Mouse (Mus musculus) heart, embryonic 15.5 days (tissue): ENCODE results near the gene Plekhh1. TPM values are rescaled to one million over a fixed set of nuclear protein-coding genes. Genes with fewer than 3 reads are reported as not detected.
"Not testable (repeated sequence)": the region's sequence is repeated elsewhere in the genome, so short reads cannot be mapped to it uniquely, and the experiment has no call there.

Experiments
- ATAC-seq: fragments of 200-750 bp; cut with Nextera tagmentation; replicated peaks from 2 replicates; pipeline ENCODE4 v1.8.0; 2017; ENCODE audit warnings: low read depth, moderate TSS enrichment; ENCODE audit not compliant: insufficient number of reproducible peaks, insufficient read depth, low FRiP score
- H3K27ac ChIP-seq: fragments of 300-500 bp; sonication (generic); 2 replicates; pipeline ENCODE4 v1.5.1; 2015; ENCODE audit warnings: mild to moderate bottlenecking, inconsistent platforms
- H3K27me3 ChIP-seq: fragments of 300-500 bp; sonication (generic); 2 replicates; pipeline ENCODE4 v1.6.1; 2015; ENCODE audit warnings: inconsistent platforms
- H3K36me3 ChIP-seq: fragments of 300-500 bp; sonication (generic); 2 replicates; pipeline ENCODE4 v1.6.1; 2015; ENCODE audit warnings: mild to moderate bottlenecking, inconsistent platforms
- H3K4me1 ChIP-seq: fragments of 300-500 bp; sonication (generic); replicated peaks from 2 replicates; pipeline ENCODE4 v1.6.1; 2015; ENCODE audit warnings: inconsistent platforms
- H3K4me2 ChIP-seq: fragments of 300-500 bp; sonication (generic); 2 replicates; pipeline ENCODE4 v1.6.1; 2015; ENCODE audit warnings: inconsistent platforms, mild to moderate bottlenecking, moderate library complexity
- H3K4me3 ChIP-seq: fragments of 300-500 bp; sonication (generic); 2 replicates; pipeline ENCODE4 v1.5.1; 2015; ENCODE audit warnings: mild to moderate bottlenecking, inconsistent platforms
- H3K9ac ChIP-seq: fragments of 300-500 bp; sonication (generic); 2 replicates; pipeline ENCODE4 v1.6.1; 2015; ENCODE audit warnings: mild to moderate bottlenecking, inconsistent platforms
- H3K9me3 ChIP-seq: fragments of 300-500 bp; sonication (generic); replicated peaks from 2 replicates; pipeline ENCODE4 v1.6.1; 2016; ENCODE audit warnings: inconsistent platforms
- WGBS: fragments of 180-500 bp; shearing (Covaris S2); methylation state at CpG from one replicate; pipeline ENCODE4 v1.1.7; 2015; ENCODE audit warnings: mixed read lengths; 5-methylcytosine and 5-hydroxymethylcytosine counted together
- polyA plus RNA-seq: library from polyadenylated mRNA; unstranded; fragments of >200 nt; fragmentation: Nextera tagmentation; extraction: Ambion mirVana; gene quantifications from 2 replicates; pipeline ENCODE4 v1.2.1, GENCODE M21; 2015

Gene Plekhh1
- polyA plus RNA-seq, 1 experiment from 2014 or later: 1.9 TPM

- no peak overlapping the region for H3K4me3 ChIP-seq
- H3K4me2 ChIP-seq: no peak overlapping the region
- H3K27ac ChIP-seq: no peak overlapping the region
- 67% methylated on average over 3 of the region's 3 CpGs for WGBS
- H3K9me3 ChIP-seq: no peaks in the 10 kb centered on the region
- peaks cover 10% of the 10 kb centered on the region for H3K4me1 ChIP-seq
- peaks cover 14% of the 10 kb centered on the region for H3K27me3 ChIP-seq
- no peak for ATAC-seq
- no peak overlapping the region for H3K9ac ChIP-seq
- H3K36me3 ChIP-seq: no peaks in the 10 kb centered on the region
Observed at GRCm38 (mm10) chr12:79002978-79003377, 26.0 kb upstream of the Plekhh1 start.

- no peak for ATAC-seq
- H3K27me3 ChIP-seq: peaks cover 14% of the 10 kb centered on the region
- 82% methylated on average over 5 of the region's 5 CpGs for WGBS
Observed at GRCm38 (mm10) chr12:79005456-79005855, 23.5 kb upstream of the Plekhh1 start.

GRCm38 (mm10) chr12:79006076-79006475, 22.9 kb upstream of the Plekhh1 start:
- no peaks in the 10 kb centered on the region for H3K36me3 ChIP-seq
- H3K9ac ChIP-seq: peak overlapping the region; percentile 78
- H3K27me3 ChIP-seq: peaks cover 14% of the 10 kb centered on the region
- WGBS: 36% methylated on average over 9 of the region's 9 CpGs
- H3K4me3 ChIP-seq: peak overlapping the region; percentile 99
- H3K4me1 ChIP-seq: peaks cover 14% of the 10 kb centered on the region
- H3K4me2 ChIP-seq: peak overlapping the region; percentile 94
- no peaks in the 10 kb centered on the region for H3K9me3 ChIP-seq
- no peak for ATAC-seq
- H3K27ac ChIP-seq: no peak overlapping the region

More at GRCm38 (mm10) chr12:79005456-79005855, 23.5 kb upstream of the Plekhh1 start:
- H3K27ac ChIP-seq: no peak overlapping the region
- no peak overlapping the region for H3K4me2 ChIP-seq
- no peaks in the 10 kb centered on the region for H3K9me3 ChIP-seq
- peaks cover 10% of the 10 kb centered on the region for H3K4me1 ChIP-seq
- H3K36me3 ChIP-seq: no peaks in the 10 kb centered on the region
- no peak overlapping the region for H3K4me3 ChIP-seq
- no peak overlapping the region for H3K9ac ChIP-seq

- ATAC-seq: peak; percentile 70
- Histone ChIP-seq H3K4me3 (peak overlapping the region; percentile 99), H3K9me3 (no peaks in the 10 kb centered on the region), H3K4me2 (peak overlapping the region; percentile 94), H3K9ac (peak overlapping the region; percentile 78), H3K4me1 (peaks cover 15% of the 10 kb centered on the region), H3K36me3 (no peaks in the 10 kb centered on the region), H3K27me3 (peaks cover 14% of the 10 kb centered on the region), H3K27ac (no peak overlapping the region)
- under 1% methylated on average over 50 of the region's 53 CpGs for WGBS
Observed at GRCm38 (mm10) chr12:79006478-79007125, 22.4 kb upstream of the Plekhh1 start.

GRCm38 (mm10) chr12:79007126-79007753, 21.7 kb upstream of the Plekhh1 start, which contains the start of gene Tmem229b:
TSS of gene Tmem229b (minus strand) at chr12:79007627.
- ATAC-seq: peak; percentile 76
- Histone ChIP-seq H3K36me3 (no peaks in the 10 kb centered on the region), H3K9me3 (no peaks in the 10 kb centered on the region), H3K4me3 (peak within 1 kb of the TSS; percentile 99), H3K4me1 (peaks cover 15% of the 10 kb centered on the region), H3K27me3 (peaks cover 14% of the 10 kb centered on the region), H3K9ac (peak within 1 kb of the TSS; percentile 78), H3K4me2 (peak within 1 kb of the TSS; percentile 94), H3K27ac (no peak within 1 kb of the TSS)
- WGBS: 4% methylated on average over 38 of the region's 49 CpGs

GRCm38 (mm10) chr12:79010569-79010968, 18.4 kb upstream of the Plekhh1 start:
- Histone ChIP-seq H3K27ac (no peak overlapping the region), H3K4me3 (no peak overlapping the region), H3K4me2 (no peak overlapping the region), H3K36me3 (no peaks in the 10 kb centered on the region), H3K27me3 (peaks cover 5% of the 10 kb centered on the region), H3K9me3 (no peaks in the 10 kb centered on the region), H3K4me1 (peaks cover 15% of the 10 kb centered on the region), H3K9ac (no peak overlapping the region)
- ATAC-seq: no peak
- 39% methylated on average over 3 of the region's 3 CpGs for WGBS

- Histone ChIP-seq H3K9ac (no peak overlapping the region), H3K4me3 (no peak overlapping the region), H3K4me1 (peaks cover 2% of the 10 kb centered on the region; the same call in 1 of the 2 replicates), H3K4me2 (no peak overlapping the region), H3K27ac (no peak overlapping the region), H3K9me3 (no peaks in the 10 kb centered on the region), H3K27me3 (no peaks in the 10 kb centered on the region), H3K36me3 (no peaks in the 10 kb centered on the region)
- WGBS: 44% methylated on average over 5 of the region's 5 CpGs
- ATAC-seq: no peak
Observed at GRCm38 (mm10) chr12:79016109-79016508, 12.9 kb upstream of the Plekhh1 start.

GRCm38 (mm10) chr12:79017994-79018399, 11.0 kb upstream of the Plekhh1 start:
- Histone ChIP-seq H3K9ac (no peak overlapping the region), H3K27ac (no peak overlapping the region), H3K27me3 (no peaks in the 10 kb centered on the region), H3K9me3 (no peaks in the 10 kb centered on the region), H3K4me3 (no peak overlapping the region), H3K36me3 (no peaks in the 10 kb centered on the region), H3K4me1 (no peaks in the 10 kb centered on the region), H3K4me2 (no peak overlapping the region)
- no peak for ATAC-seq
- WGBS: 55% methylated on average over 4 of the region's 4 CpGs

- Histone ChIP-seq H3K4me3 (no peak overlapping the region), H3K36me3 (no peaks in the 10 kb centered on the region), H3K4me1 (no peaks in the 10 kb centered on the region), H3K9me3 (no peaks in the 10 kb centered on the region), H3K4me2 (no peak overlapping the region), H3K9ac (no peak overlapping the region), H3K27me3 (peaks cover 16% of the 10 kb centered on the region; the same call in 1 of the 2 replicates), H3K27ac (no peak overlapping the region)
- ATAC-seq: no peak
- 78% methylated on average over 1 of the region's 1 CpGs for WGBS
Observed at GRCm38 (mm10) chr12:79021902-79022301, 7.1 kb upstream of the Plekhh1 start.

- 0 out of 2 replicates have a peak, but pooled peaks have one; percentile 22 for ATAC-seq
- Histone ChIP-seq H3K27ac (no peak overlapping the region), H3K9me3 (no peaks in the 10 kb centered on the region), H3K9ac (no peak overlapping the region), H3K27me3 (peaks cover 16% of the 10 kb centered on the region; the same call in 1 of the 2 replicates), H3K4me3 (no peak overlapping the region), H3K4me1 (no peaks in the 10 kb centered on the region), H3K4me2 (no peak overlapping the region), H3K36me3 (no peaks in the 10 kb centered on the region)
- WGBS: 10% methylated on average over 3 of the region's 3 CpGs
Observed at GRCm38 (mm10) chr12:79022882-79023281, 6.1 kb upstream of the Plekhh1 start.

- H3K27ac ChIP-seq: not testable (repeated sequence)
- 93% methylated on average over 8 of the region's 8 CpGs for WGBS
Observed at GRCm38 (mm10) chr12:79027526-79027925, 1.4 kb upstream of the Plekhh1 start.

More at GRCm38 (mm10) chr12:79027526-79027925, 1.4 kb upstream of the Plekhh1 start:
- not testable (repeated sequence) for ATAC-seq, H3K4me3 ChIP-seq, H3K9ac ChIP-seq, H3K4me1 ChIP-seq, H3K36me3 ChIP-seq, H3K4me2 ChIP-seq, H3K9me3 ChIP-seq
- peaks cover 16% of the 10 kb centered on the region; the same call in 1 of the 2 replicates for H3K27me3 ChIP-seq
